Mouse (Mus musculus) lung, postnatal 25 days (tissue): Measurements from ENCODE around the gene Plcb2.
A peak's percentile ranks its signal among the peaks of the same experiment; 100 is the strongest.

Experiments used
- DNase-seq: peaks from one replicate; pipeline ENCODE4 v3.0.0; 2022; ENCODE audit warnings: low spot score

The Plcb2 gene

DNA sequence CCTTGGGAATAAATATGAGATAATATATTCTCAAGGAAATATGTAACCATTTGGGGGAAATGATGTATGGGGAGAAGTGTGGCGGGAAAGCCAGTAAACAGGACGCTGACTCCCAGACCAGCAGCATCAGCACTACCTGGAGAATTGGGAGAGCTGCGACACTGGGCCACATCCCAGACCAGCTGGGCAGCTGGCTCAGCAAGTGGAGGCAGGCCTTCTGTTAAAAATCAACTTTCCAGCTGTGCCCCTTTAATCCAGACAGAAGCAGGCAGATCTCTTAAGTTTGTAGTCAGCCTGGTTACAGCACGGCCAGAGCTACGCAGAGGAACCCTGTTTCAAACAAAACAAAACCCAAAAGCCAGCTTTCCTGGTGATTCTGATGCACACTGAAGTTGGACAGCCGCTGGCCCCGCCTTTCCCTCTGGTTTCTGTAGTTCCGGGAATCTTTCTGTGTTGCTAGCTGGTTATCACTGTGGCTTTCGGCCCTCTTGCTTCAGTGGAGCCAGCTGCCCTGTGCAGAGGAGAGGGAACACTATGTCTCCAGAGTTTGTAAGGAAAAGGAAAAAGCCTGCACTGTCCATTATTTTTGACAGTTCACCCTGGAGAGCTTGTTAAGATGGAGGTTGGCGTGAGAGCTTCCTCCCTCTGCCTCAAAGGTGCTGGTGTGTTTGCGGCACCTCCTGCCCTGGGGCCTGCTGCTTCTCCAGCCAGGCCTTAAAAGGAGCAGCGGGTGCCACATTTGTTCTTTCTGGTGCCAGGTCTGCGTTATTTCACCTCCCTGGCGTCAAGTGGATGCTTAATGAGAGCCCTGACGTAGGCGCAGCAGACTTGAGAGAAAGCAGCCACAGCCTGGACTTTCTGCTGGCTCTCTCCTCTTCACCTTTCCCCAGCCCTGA lies 23.9 kb upstream of the Plcb2 start:
- peak; percentile 53 for DNase-seq

DNA sequence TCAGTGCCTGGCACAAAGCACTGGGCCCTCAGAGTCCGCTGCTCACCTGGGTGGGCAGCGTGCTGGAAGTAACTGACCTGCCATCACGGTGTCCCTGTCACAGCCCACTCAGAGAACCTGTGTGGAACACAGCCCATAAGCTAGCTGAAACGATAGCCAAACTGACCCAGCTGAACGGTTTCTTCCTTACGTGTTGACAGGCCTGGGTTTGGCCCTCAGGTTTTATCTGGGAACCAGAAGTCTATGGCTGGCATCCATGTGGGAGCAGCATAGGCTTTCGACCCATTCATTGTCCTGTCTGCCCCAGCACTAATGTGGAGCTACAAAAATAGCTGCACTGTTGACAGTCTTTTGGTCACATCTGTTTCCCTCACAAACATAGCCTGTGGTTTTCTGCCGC lies 22.2 kb upstream of the Plcb2 start:
- no peak for DNase-seq

- no peak for DNase-seq
Observed at GRCm38 (mm10) chr2:118749341-118749884, 21.2 kb upstream of the Plcb2 start.

GRCm38 (mm10) chr2:118747301-118747960 lies 19.2 kb upstream of the Plcb2 start:
- peak; percentile 50 for DNase-seq

- DNase-seq = no peak
Observed at GRCm38 (mm10) chr2:118745915-118746901, 18.0 kb upstream of the Plcb2 start.

DNA sequence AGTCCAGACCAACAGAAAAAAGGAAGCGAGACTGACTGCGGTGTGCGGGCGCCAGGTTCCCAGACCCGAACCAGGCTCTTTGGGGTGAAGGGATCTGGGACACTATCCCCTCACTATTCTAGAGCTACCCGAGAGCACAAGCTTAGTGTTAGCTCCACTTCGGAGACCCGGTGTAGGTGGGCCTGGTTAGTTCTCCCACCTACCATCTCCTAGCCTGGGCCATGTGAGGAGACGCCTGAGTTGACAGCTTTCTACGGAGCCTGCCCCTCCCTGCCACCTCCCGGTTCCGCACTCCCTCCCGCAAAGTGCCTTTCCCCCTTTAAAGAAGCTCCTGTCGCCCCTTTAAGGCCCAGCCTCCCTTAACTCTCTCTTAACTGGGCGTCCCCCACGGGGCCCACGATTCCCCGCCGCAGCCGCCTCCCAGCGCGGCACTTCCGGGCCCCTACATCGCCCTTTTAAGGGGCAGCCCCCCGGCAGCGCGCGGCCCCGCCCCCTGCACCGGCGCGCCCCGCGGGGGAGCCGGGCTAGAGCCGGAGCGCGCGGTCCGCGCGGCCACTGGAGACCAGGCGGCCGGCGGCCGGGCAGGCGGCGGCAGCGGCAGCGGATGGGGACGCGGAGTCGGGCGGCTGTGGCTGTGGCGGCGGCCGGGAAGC lies 17.1 kb upstream of the Plcb2 start, which contains the start of gene Inafm2:
Gene Inafm2, plus strand, starts transcription at position 527 of the 653 bp plus-strand sequence.
- DNase-seq = peak; percentile 94

DNA sequence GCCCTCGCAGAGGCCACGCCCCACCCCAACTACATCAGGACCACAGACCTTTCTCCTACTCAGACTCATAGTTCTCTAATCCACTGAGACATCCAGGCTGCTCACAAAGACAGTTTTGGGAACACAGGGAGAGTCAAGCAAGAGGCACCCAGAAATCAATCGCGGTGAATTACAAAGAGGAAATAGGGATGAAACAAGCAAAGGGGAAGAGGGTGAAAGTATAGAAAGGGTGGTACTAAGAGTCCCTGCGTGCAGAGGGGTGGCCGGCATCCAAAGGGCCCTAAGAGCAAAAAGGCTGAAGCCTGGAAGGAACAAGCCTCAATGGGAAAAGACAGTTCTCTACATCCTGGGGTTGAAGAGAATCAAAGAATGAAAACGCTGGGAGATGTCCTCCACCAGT lies 16.4 kb upstream of the Plcb2 start:
- DNase-seq = no peak

DNA sequence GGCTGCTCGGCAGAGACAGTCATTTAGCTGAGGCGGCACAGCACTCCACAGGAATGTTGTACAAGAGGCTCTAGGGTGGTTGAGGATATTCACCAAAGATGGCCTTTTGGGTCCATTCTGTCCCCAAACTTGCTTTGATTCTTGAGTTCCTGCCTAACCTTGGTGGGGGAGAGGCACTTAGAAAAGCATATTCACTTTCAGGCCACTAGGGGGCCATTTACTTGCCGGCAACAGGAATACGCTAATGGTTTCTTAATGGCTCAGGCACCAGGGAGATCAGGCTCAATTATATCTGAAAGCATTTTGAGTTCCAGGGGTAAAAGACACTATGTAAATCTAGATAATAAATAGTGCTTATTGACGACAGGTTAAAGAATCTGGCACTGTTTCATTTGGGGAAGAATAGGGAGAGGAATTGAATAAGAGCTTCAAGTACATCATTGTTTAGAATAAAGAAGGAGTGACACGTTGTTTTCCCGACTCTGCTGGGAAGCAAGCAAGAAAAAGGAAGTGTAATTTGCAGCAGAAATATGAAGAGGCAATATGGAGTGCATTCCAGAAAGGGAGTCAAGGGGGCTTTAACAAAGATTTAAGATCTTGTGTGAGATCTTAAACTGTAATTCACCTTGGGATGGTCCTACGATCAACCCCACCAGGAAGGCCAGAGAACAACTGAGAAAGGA lies 15.2 kb upstream of the Plcb2 start:
- peak; percentile 76 for DNase-seq

DNA sequence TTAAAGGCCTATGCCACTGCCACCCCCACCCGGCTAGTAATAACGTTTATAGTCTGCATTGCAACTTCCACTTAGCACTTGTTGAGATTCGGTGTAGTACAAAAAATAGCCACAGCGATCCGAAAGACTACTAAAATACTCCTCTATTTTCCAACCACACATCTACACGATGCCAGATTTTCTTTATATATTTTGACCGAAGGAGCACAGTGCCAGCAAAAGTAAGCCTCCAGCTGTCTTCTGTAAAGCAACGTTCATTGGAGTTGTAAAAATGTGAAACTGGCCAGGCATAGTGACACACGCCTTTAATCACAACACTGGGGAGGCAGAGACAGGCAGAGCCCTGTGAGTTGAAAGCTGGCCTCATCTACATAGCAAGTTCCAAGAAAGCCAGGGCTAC lies 12.9 kb upstream of the Plcb2 start:
- no peak for DNase-seq

DNA sequence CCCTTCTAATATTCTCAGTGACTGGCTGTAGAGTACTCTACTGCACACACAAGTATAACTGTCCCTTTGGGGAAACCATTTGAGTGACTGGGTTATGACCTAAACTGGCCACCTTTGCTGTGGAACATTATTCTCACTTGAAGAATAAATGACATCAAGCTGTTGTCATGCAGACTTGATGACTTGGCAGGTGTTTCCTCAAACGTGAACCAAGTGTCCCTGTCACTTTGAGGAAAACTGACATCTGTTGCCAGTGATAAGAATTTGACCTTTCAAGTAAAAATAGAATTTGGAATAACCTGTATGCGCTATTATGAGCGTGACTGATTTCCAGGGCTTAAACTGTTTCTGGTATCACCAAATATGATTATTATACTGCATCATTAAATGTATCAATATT lies 12.1 kb upstream of the Plcb2 start:
- DNase-seq = no peak

GRCm38 (mm10) chr2:118733341-118733740 lies 5.1 kb upstream of the Plcb2 start:
- no peak for DNase-seq

DNA sequence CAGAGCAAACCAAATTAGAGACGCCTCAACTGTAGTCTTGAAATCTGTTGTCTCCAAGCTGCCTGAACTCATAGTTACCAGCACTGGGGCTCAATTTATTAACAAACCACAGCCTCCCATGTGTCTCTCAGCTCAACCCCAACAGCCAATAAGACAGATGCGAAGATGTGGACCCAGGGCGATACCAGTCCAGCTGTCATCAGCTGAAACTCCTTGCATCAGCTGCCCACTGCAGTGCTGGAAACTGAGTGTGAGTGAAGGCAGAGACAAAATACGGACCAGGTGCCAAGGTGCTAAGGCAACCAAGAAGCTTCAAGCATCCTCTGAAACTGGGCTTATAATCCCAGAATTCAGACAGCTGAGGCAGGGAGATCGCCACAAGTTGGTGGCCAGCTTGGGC lies 3.7 kb upstream of the Plcb2 start:
- DNase-seq = no peak

- DNase-seq = peak; percentile 77
Observed at GRCm38 (mm10) chr2:118730622-118730915, 2.3 kb upstream of the Plcb2 start.

GRCm38 (mm10) chr2:118729816-118730621 lies 1.8 kb upstream of the Plcb2 start:
- no peak for DNase-seq

- DNase-seq = no peak
Observed at GRCm38 (mm10) chr2:118729194-118729593, 956 bp upstream of the Plcb2 start.

- no peak for DNase-seq
Observed at GRCm38 (mm10) chr2:118727911-118728310, 327 bp downstream of the Plcb2 start.

DNA sequence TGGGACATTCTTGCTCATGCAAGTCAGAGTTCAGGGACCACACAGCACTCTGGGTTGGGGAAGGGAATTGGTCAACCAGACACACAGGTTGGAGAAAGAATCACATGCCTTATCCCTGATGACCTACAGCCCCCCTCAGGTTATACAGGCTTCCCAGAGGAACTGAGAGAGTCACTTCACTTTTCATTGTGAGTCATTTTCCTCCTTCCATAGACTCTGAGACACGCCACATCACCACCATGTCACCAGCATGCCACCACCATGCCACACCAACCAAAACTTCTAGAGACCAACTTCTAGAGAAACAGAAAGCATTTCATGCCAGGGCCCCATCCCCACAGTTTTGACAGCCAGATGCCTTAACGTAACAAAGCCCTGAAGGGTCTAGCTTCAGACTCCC lies 1.4 kb downstream of the Plcb2 start:
- no peak for DNase-seq

DNA sequence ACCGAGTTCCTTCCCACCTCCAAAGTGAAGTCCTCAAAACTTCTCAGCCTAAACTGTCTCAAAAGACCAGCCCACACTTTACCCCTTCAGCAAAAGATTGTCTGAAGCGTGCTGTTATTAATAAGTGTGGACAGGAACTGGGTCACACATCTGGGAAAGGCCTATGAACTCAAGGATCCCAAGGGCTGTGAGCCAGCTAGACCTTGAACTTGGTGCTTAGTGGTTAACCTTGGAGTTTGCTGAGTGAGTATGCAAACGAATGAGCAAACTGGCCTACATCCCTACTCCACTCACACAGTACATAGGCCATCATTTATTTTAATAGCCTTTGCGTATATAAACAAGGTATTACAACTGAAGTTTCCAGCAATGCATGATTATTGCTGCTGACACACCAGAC lies 2.7 kb downstream of the Plcb2 start:
- DNase-seq = no peak

GRCm38 (mm10) chr2:118723693-118724486 lies 4.3 kb downstream of the Plcb2 start:
- no peak for DNase-seq
